In genomic region chr17:64297628-64298027, GRCm38 (mm10) we compare ENCODE assay signal across 22 mouse cellular contexts. TPM values are rescaled to one million over a fixed set of nuclear protein-coding genes. Genes with fewer than 3 reads are reported as not detected.
DNase-seq lines count a peak whose midpoint lies in the region; ATAC-seq and TF ChIP-seq lines count a peak whose summit lies in the region.
"Had no signal": no experiment of that assay in that cellular context is flagged by ENCODE, and none has a peak within 500 bp of the region (broad histone marks: within the 10 kb centered on the region; RNA-seq: fewer than 3 reads in every experiment).

No protein-coding gene starts in this region.

- no peaks in the 10 kb centered on the region for H3K9me3 ChIP-seq in hindbrain, postnatal 0 days (ENCODE audit: low read length)
- no peaks in the 10 kb centered on the region for H3K9me3 ChIP-seq in hindbrain, embryonic 13.5 days
- H3K9me3 ChIP-seq: forebrain, embryonic 10.5 days; forebrain, embryonic 13.5 days; heart, embryonic 15.5 days; hindbrain, embryonic 10.5 days had no signal

- 0 out of 2 replicates have a peak, but pooled peaks have one; percentile 15 for ATAC-seq in hindbrain, postnatal 0 days
- no peak for ATAC-seq in hindbrain, embryonic 13.5 days (ENCODE audit: low FRiP score)
- ATAC-seq: CD4-positive, CD25-positive, alpha-beta regulatory T cell, adult 4 months; forebrain, embryonic 13.5 days; forebrain, embryonic 16.5 days; intestine, postnatal 0 days had no signal

- no peaks in the 10 kb centered on the region; the same call in 1 of the 2 replicates for H3K36me3 ChIP-seq in hindbrain, postnatal 0 days (ENCODE audit: insufficient read depth, low read length)
- H3K36me3 ChIP-seq in hindbrain, embryonic 13.5 days, result peaks cover 23% of the 10 kb centered on the region

- H3K9ac ChIP-seq in hindbrain, postnatal 0 days (replicated peaks; ENCODE audit: low read length), result no peak overlapping the region
- H3K9ac ChIP-seq in hindbrain, embryonic 13.5 days, result no peak overlapping the region
- H3K9ac ChIP-seq: forebrain, embryonic 13.5 days; heart, embryonic 15.5 days; hindbrain, embryonic 14.5 days had no signal

- DNase-seq in cerebellum, postnatal 10 days, result peak; percentile 63 to 64
- no peak for DNase-seq in cerebellum, postnatal 25 days
- DNase-seq in hindbrain, postnatal 0 days (ENCODE audit: low spot score), result peak; percentile 25
- DNase-seq in retina, postnatal 1 day, result peak; percentile 27
- DNase-seq in retina, embryonic 14.5 days (ENCODE audit: low spot score), result no peak
- DNase-seq: adrenal gland, postnatal 10 days; cerebellum, adult 11-12 months; cerebellum, adult 9-10 months; gastrocnemius, postnatal 10 days; gastrocnemius, postnatal 36 days; heart, postnatal 10 days; heart, postnatal 36 days had no signal

- 68% methylated on average over 5 of the region's 5 CpGs for WGBS in hindbrain, postnatal 0 days
- WGBS in hindbrain, embryonic 13.5 days, result 93% methylated on average over 5 of the region's 5 CpGs

- H3K27ac ChIP-seq in hindbrain, postnatal 0 days, result no peak overlapping the region
- H3K27ac ChIP-seq in hindbrain, embryonic 13.5 days, result no peak overlapping the region
- H3K27ac ChIP-seq: forebrain, embryonic 10.5 days; forebrain, embryonic 13.5 days; heart, embryonic 15.5 days; hindbrain, embryonic 10.5 days; hindbrain, embryonic 14.5 days had no signal

- H3K27me3 ChIP-seq in hindbrain, postnatal 0 days (ENCODE audit: insufficient read depth, low read length), result no peaks in the 10 kb centered on the region
- no peaks in the 10 kb centered on the region for H3K27me3 ChIP-seq in hindbrain, embryonic 13.5 days
- H3K27me3 ChIP-seq: forebrain, embryonic 13.5 days; heart, embryonic 15.5 days had no signal

- H3K4me1 ChIP-seq in hindbrain, postnatal 0 days (ENCODE audit: insufficient read depth, low read length), result no peaks in the 10 kb centered on the region
- no peaks in the 10 kb centered on the region for H3K4me1 ChIP-seq in hindbrain, embryonic 13.5 days (replicated peaks)
- H3K4me1 ChIP-seq: forebrain, embryonic 10.5 days; forebrain, embryonic 13.5 days; heart, embryonic 15.5 days; hindbrain, embryonic 10.5 days had no signal

- H3K4me2 ChIP-seq in hindbrain, postnatal 0 days (ENCODE audit: low read depth, low read length), result no peak overlapping the region
- H3K4me2 ChIP-seq in hindbrain, embryonic 13.5 days, result no peak overlapping the region
- H3K4me2 ChIP-seq: forebrain, embryonic 13.5 days; heart, embryonic 11.5 days; heart, embryonic 15.5 days; hindbrain, embryonic 14.5 days had no signal

- no peak overlapping the region for H3K4me3 ChIP-seq in hindbrain, postnatal 0 days (ENCODE audit: low read length)
- H3K4me3 ChIP-seq in hindbrain, embryonic 13.5 days, result no peak overlapping the region
- H3K4me3 ChIP-seq: forebrain, embryonic 10.5 days; forebrain, embryonic 13.5 days; heart, embryonic 15.5 days; hindbrain, embryonic 10.5 days had no signal

- no peak for TF ChIP-seq CTCF in hindbrain, postnatal 0 days (IDR thresholded peaks at IDR 0.05; ENCODE audit: low read depth)

RNA-seq across cellular contexts. Expression of gene Pja2, which starts 34.1 kb away (rescaled TPM):
- total RNA-seq in hindbrain, postnatal 0 days (2014; rRNA removed), result 160 and 163 TPM in 2 replicates
- polyA plus RNA-seq in hindbrain, postnatal 0 days (2015; fragmentation: Nextera tagmentation; extraction: Ambion mirVana), result 196 and 204 TPM in 2 replicates
- 152 and 155 TPM in 2 replicates for polyA plus RNA-seq in hindbrain, embryonic 13.5 days (2015; fragmentation: Nextera tagmentation; extraction: Ambion mirVana)

Comparison
In these comparisons a context has a peak if more than half of its experiments do, and no peak if none do; other contexts are left out.
1. DNase-seq: peak in cerebellum, postnatal 10 days (2 of 2), hindbrain, postnatal 0 days (single experiment) and retina, postnatal 1 day (single experiment); none in cerebellum, postnatal 25 days (0 of 2) and retina, embryonic 14.5 days (single experiment).